Mouse (Mus musculus) bone marrow, adult 2 months (tissue): ENCODE data around the gene Fgfr2.

Experiments
- CTCF ChIP-seq: fragments of 200-500 bp; IDR thresholded peaks from 2 replicates; pipeline ENCODE4 v1.5.1; 2011; ENCODE audit warnings: low read length, control low read depth; ENCODE audit not compliant: control insufficient read depth, insufficient read depth
- POLR2A ChIP-seq: fragments of 200-500 bp; IDR thresholded peaks from 2 replicates; pipeline ENCODE4 v1.6.1; 2011; ENCODE audit warnings: low read depth, mild to moderate bottlenecking, control low read depth, low read length, borderline replicate concordance; ENCODE audit not compliant: control insufficient read depth

- TF ChIP-seq POLR2A (no peak), CTCF (no peak)
These were observed 2131.9 kb downstream of the Fgfr2 start for GRCm38 (mm10) chr7:130991174-130991789.
